Mouse (Mus musculus) frontal cortex, postnatal 10 days (tissue): Measurements from ENCODE around the gene Tbxa2r.

ENCODE experiments used
- DNase-seq, 2 experiments: peaks; one replicate each; pipeline ENCODE4 v3.0.0; 2022; ENCODE audit warnings: low spot score in 2 of 2, mixed read lengths in 1 of 2

Gene Tbxa2r

DNA sequence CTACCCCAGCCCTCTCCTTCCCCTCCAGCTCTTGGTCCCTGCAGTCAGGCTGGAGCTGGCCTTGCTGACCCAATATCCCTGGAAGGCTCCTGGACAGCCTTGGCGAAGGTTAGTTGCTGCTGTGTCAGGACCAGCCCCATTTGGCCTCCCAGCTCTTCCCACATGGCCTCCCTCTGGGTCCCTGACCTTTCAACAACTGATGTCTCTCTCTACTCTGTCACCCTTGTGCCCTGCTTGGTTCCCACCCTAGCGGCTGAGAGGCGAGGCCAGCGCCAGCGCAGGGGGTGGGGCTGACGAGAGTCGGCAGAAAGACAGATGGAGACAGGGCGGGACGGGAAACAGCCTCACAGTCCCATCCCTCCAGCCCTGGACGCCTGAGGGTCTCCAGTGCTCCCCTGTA is at the start of gene Tbxa2r:
Gene Tbxa2r, plus strand, starts transcription at position 346 of the 400 bp plus-strand sequence.
- peak in 1 of 2 experiments; percentile 23 for DNase-seq

DNA sequence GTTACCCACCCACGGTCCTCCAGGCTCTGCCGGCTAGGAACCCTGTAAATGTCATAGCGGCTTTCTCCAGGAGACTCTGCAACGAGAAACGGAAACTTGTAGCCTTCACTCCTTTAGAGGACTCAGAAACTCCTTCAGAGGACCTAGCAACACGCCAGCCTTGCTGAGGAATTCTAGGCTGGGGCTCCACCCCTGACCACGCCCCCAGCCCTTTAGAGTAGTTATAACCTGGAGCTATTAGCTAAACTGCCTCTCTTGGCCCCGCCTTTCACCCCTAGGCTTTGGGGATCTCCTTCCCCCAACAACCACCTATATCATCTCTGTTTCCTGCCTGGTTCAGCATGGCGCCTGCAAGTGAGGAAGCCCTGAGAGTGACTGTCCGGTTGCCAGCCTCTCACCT is 49.0 kb upstream of the Tbxa2r start:
- DNase-seq: no peak

DNA sequence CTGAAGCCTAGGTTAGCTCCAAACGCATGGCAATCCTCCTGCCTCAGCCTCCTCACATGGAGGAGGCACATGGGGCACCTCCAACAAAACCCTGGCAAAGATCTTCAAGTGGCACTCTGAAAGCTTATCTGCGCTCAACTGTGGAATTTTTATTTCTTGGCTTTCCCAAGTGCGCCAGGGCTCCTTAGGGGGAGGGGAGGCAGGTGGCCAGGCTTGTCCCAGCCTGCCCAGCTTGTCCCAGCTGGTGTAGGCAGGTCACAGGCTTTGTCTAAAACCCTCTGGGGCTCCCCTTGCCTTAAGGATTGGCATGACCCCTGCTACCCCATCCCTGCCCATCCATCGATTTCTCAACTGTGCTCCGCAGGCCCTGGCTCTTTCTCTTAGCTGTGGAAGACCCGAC is 44.3 kb upstream of the Tbxa2r start:
- no peak for DNase-seq

DNA sequence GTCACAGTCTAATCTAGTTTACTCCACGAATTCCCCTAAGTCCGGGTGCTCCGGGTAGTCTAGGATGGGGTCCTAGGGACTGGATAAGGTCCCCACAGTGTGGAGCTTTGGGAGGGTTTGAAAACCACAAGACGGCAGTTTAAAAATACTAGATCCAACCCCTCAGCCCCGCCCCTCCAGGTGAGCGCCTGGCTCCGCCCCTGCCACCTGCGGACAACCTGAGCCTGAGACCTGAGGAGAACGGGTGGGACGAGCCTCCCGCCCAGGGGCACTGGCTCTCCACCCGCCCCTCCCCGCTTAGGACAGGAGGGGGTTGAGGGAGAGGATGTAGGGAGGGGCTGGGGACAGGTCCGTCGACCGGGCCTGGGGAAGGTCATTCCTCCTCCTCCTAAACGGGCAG is 43.8 kb upstream of the Tbxa2r start:
- no peak for DNase-seq

DNA sequence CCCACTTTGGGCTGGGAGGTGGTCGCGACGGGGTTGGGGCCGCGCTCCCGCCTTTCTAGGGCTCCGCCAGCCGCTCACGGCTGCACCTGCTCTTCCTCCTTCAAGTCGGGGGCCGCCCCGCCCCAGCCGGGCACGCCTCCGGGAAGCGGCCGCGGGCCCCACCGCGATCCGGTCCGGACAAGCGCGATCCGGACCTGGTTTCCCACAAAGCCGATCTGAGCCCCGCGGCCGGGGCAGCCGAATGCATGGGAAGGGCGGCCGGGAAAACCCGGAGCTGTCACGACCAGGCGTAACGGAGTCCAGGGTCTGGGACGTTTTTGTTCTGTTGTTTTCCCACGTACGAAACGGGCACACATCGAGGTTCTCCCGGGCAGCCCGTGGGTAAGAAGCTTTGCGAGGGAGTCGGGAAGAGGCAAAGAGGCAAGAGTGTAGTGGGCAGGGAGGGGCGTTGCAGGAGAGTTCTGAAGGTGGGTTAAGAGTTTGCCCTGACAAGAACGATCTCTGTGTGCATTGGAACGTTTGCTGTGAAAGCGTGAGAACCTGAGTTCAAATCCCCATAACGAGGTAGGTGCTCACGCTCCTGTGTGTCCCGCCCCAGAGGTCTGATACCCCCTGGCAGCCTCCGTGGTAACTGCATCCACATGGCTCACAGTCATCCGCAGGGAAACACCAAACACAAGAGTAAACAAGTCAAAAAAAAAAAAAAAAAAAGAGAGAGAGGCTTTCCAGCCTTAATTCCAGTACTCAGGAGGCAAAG is 42.7 kb upstream of the Tbxa2r start:
- DNase-seq: peak in 1 of 2 experiments; percentile 83

DNA sequence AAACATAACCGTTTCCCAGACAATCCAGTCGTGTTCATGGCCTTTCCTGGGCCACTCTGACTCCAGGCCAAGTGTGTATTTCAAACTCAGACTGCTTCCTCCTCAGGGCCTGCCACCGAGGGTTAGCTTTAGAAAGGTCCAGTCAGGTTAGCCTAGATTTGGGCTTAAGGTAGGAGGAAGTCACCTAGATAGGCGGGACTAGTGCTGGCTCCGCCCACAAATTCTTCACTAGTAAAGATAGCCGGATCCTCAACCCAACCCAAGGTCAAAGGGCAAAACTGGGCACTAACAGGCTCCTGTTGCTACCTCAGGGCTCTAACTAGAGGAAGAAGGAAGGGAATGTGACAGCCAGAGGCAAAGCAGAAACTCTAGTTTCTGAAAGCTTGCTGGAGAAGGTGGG is 41.9 kb upstream of the Tbxa2r start:
- DNase-seq: no peak

DNA sequence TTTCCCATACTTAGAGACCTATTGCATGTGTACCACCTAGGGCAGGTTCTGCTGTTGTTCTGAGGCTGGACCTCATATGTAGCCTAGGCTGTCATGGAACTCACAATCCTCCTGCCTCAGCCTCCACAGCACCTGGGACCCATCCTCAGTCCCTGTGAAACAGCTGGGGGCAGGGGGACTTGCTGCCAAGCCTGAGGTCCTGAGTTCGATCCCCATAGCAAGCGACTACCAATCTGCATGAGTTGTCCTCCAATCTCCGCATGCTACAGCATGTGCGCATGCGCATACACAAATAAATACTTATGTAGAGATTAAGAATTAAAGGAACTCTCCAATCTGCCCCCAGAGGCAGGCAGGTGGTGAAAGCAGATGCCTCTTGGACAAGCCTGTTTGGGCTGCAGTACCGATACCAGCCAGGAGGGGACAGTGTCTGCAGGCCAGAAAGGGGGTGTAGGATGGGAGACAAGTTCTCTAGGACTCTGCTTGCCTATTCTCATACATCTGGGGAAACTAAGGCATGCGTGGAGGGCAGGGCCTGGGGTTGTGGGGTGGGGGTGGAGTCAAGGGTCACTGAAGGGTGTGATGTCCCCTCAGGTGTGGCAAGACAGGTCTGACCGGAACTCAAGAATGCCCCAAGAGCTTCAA is 40.9 kb upstream of the Tbxa2r start:
- peak in 1 of 2 experiments; percentile 21 for DNase-seq

DNA sequence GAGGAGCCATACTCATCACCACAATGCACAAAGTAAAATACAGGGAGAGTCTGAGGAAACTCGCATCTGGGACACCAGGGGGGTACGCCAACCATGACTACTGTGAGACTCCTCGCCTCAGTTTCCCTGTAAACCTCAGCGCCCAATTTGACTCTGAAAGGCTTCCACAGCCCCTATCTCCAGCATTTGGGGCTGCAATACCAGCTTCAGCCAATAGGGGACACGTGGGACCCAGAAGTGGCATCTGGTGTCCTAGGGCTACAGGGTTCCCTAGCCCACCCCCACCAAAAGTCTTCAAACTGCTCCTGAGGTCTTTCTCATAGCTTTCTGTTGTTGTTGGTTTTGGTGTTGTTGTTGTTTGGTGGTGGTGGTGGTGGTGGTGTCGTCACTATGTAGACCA is 39.9 kb upstream of the Tbxa2r start:
- peak in 1 of 2 experiments; percentile 15 for DNase-seq

DNA sequence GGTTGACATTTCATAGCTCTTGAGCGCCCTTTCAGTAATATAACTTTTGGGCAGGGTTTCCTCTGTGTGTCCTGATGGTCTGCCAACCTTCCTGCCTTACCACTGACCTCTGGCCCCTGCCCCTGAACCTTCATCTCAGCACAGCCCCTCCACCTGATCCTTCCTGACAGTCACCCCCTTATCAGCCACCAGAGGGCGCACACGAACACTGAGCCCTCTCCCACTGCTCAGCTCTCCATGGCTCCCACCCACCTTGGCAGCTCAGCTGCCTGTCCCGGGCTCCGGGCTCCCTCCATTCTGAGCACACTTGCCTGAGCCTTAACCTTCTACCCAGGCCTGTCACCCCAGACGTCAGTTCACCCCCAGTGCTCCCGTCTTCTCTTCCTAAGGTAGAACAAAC is 39.3 kb upstream of the Tbxa2r start:
- peak in 1 of 2 experiments; percentile 64 for DNase-seq

DNA sequence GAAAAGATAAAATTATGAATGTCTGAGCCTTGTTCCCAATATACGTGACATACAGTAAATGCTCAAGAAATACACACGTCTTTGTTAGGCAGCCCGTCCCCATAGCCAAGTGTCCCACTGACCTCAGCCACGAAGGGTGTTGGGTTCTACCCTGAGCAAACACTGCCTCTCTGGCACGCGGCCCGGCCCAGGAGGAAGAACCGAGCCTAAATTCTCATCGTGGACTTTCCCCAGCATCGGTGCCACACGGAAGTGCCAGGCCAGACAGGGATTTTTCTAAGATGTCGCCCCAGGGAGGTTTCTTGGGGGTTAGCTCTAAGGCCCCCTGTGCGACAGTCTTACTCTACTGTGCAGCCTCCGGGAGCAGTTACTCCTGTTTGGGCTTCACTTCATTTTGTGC is 38.7 kb upstream of the Tbxa2r start:
- no peak for DNase-seq

DNA sequence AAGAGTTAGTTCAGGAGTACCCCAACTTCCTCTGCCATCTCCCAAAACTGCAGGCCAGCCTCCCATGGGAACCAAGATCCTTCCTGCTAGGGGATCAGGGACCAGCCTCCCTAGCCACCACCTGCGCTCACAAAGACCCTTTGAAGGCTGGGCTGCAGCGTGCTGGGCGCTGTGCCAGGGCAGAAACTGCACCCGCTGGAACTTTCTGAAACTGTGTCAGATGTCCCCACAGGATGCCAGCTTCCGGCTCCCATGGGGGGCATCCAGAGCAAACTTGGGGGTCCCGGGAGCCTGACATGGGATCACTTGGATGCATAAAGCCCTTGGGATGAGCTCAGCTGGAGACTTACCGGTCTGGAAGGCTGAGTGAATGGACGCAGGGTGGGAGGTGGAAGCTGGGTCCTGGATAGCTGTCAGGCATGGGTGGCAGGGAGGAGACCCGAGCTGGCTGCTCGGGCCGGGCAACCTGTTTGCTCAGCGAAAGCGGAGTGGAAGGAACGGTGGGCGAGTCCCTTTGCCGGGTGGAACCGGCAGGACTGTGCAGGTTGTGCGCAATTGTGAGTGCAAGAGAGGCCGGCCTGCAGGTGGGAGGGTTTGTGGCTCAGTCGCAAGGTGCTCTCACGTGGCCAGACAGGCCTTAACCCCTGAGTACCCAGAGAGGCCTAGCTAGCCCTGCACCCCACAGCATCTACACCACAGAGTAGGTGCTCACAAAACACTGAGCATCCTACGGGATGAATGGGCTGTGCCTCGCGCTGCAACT is 37.7 kb upstream of the Tbxa2r start:
- peak in 1 of 2 experiments; percentile 29 for DNase-seq

DNA sequence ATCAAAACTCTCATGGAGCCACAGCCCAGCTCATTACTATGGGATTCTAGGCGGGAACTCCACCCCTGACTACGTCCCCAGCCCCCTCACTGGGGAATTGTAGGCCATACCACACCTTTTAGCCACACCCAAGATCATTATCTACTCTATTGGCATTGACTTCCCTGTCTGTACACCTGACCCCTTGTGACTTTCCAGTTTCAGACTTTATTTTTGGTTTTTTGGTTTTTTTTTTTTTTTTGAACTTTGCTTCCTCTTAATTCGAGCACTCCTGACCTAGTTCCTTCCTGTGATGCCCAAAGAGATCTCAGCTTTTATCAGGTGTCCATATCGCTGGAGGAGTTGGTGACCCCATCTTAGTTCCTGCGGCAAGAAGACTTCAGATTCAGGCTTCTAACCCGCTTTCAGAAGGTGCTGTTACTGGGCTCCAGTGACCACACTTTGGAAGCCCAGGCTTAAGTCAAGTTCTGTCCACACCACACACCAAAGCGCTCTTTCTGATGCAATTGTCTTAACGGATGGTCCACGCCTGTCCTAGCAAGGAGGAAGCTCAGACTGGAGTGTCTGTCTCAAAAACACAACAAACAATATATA is 36.9 kb upstream of the Tbxa2r start, which contains the start of gene Tjp3:
Gene Tjp3, minus strand, starts transcription at position 71 of the 594 bp plus-strand sequence.
- DNase-seq: no peak

DNA sequence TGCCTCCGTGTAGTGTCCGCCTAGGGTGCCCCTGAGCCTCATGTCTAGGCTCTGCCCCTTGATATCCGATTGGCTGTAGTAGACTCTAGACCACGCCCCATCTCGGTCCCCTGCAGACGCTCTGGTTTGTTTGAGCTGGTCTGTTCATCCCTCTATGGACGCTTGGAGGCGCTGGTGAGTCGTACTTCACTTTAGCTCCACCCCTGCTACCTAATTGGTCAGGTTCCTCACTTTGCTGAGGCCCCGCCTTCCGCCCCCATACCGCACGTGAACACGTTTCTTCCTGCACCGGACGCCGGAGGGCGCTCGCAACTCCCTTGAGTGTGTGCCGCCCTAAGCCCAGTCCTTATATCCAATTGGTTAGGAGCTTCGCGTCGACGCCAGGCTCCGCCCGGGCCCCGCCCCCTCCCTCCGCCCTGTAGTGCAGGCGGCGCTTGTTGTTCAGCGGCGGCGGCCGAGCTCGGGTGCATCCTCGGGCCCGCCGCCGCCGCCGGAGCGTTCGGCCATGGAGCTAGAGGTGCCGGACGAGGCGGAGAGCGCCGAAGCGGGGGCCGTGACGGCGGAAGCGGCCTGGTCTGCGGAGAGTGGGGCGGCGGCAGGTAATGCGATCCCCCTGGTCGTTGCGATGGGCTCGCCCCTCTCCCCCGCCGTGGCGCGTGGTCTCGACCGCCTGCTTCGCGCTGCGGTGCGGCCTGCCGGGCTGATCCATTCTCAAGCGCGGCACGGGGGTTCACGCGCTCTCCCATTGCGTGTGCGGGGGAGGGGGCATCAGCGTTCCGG is 35.8 kb upstream of the Tbxa2r start, which contains the start of gene Pip5k1c:
Gene Pip5k1c, plus strand, starts transcription at position 410 of the 780 bp plus-strand sequence.
- DNase-seq: peak; percentile 100

DNA sequence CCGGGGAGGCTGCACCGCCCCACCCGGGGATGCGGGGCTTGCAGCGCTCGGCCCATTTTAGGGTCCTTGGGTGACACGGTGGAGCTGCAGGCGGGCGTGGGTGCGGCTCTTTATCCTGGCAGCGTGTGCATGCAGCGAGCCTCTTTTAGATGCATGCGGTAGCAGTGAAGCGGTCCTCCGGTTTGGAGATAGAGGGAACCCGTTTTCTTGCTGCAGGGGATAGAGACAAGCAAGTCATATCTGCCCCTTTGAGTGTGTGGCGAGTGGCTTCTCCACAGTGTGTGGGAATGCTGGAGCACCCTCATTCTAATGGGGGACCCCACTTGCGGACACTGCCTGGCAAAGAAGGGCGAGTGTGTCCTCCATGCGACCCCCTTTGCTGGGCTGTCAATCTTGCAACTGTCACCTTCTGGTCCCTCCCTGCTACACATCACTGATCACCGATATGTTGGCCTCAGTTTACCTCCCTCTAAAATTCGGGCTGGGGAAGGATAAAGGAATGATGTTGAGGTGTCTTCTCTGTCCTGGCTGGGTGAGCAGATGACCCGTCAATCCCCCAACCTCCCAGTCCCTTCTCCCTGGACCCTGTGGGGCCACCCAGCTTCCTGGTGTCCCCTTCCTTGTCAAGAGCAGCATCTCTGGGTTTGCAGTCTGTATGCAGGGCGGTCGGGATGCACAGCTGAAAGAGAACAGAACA is 35.0 kb upstream of the Tbxa2r start:
- DNase-seq: no peak

DNA sequence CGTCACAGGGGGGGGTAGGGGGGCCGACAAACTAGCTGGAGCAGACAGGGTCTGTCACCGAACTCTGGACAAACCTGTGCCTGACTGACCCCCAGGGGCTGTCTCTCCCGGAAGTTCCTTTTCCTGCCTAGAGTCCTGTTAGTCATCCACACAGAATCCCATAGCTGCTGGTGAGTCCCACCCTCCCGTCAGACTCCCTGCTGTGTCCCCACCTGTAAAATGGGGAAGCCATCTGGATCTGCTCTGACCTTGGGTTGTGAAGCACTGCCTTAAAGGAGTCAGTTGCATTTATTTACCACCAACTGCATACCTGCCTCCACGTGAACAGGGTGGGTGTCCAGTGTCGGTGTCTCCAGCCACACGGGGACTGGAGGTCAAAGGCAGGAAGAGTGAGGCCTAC is 34.1 kb upstream of the Tbxa2r start:
- no peak for DNase-seq

DNA sequence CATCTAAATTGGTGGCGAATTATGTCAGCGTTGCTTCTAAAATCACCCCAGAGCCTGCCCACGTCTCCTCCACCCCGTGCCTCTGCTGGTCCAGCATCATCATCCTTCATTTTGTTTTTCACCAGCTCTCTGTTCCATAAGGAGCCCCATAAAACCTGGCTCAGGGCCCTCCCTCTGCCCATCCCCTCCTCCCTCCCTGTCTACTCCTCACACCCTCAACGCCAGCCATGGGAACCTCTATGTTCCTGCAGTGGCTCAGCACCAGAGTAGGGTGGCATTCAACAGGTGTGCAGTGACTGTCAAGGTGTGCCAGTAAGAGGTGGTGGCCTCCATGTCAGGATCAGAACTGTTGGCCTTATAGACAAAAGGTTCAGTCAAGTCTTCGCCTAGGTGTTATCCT is 33.3 kb upstream of the Tbxa2r start:
- DNase-seq: no peak

DNA sequence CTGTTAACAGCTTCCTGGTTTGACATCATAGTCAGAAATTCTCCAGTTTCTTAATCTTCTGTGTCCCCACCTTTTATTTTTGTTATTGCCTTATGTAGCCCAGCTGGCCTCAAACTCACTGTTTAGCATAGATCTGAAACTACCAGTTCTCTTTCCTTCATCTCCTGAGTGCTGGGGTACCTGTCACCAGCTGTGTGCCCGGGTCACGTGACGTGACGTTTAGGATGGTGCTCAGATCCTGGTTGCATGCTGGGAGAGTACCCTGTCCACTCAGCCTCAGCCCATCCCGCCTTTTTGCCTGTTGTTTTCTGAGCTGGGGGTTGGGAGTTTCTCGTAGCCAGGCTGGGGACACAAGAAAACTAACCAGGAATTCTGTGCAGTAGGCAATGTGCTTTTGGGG is 31.3 kb upstream of the Tbxa2r start:
- no peak for DNase-seq

DNA sequence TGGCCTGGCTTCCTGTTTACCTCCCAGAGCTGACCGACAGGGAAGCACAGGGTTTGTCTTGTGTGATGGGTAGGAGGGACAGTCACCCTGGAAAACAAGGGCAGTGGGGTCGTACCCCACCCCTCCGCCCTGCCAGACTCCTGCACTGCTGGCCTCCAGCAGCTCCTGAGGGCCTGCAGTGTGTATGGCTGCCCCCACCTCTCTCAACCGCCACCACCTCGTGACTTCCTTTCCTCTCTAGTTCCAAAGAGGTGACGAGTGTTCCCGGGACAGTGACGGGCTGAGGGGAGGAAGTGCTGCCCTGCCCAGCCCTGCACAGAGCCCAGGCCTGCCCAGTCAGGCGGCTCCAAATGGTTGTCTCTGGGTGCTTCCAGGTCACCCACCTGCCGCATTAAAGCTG is 30.7 kb upstream of the Tbxa2r start:
- DNase-seq: no peak

DNA sequence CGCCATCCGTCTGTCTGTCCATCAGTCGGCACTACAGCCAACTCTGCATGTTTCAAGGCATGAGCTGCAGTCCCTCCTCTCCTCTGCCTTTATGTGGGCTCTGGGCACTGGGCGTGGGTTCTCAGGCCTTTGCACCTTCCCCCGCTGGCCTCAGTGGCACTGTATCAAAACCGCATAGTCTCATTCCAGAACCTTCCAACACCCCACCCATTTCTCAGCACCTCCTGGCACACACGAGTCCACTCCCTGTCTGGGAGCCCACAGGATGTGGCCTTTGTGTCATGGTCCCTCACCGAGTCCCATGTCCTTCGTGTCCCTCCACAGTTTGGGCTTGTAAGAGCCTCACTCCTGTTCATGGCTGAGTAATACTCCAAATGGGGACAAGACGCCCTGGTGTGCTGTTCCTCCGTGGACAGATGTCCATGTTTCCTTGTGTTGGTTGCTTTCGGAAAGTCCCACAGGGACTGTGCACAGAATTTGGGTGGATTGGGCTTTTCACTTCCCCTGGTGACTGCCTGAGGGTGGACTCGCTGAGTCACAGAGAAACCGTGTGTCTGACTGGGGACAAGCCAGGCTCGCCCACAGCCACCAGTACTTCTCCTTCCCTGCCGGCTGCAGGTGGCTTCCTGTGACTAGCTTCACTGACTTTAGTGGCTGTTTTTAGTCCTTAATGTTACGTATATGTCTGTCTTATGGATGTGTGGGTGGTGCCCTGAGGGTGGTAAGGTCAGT is 30.0 kb upstream of the Tbxa2r start:
- peak in 1 of 2 experiments; percentile 21 for DNase-seq
